Mouse (Mus musculus) intestine, postnatal 0 days (tissue): ENCODE data around the gene Gpn3. TPM values are rescaled to one million over a fixed set of nuclear protein-coding genes. Genes with fewer than 3 reads are reported as not detected.

ENCODE experiments used
- ATAC-seq: fragments of 200-750 bp; cut with Nextera tagmentation; 2 replicates; pipeline ENCODE4 v1.8.0; 2017; ENCODE audit warnings: mild to moderate bottlenecking, moderate TSS enrichment, moderate library complexity
- H3K27ac ChIP-seq: fragments of 300-500 bp; sonication (generic); 2 replicates; pipeline ENCODE4 v1.5.1; 2014; ENCODE audit warnings: mild to moderate bottlenecking, low read depth, low read length, moderate library complexity
- H3K27me3 ChIP-seq: fragments of 300-500 bp; sonication (generic); replicated peaks from 2 replicates; pipeline ENCODE4 v1.6.1; 2014; ENCODE audit warnings: low read length, mixed read lengths; ENCODE audit not compliant: control insufficient read depth, insufficient read depth
- H3K36me3 ChIP-seq: fragments of 300-500 bp; sonication (generic); 2 replicates; pipeline ENCODE4 v1.6.1; 2014; ENCODE audit warnings: mild to moderate bottlenecking, moderate library complexity; ENCODE audit not compliant: control insufficient read depth, insufficient read depth
- H3K4me1 ChIP-seq: fragments of 300-500 bp; sonication (generic); replicated peaks from 2 replicates; pipeline ENCODE4 v1.6.1; 2014; ENCODE audit warnings: antibody characterized with exemption, low read length, mixed read lengths; ENCODE audit not compliant: control insufficient read depth, insufficient read depth
- H3K4me2 ChIP-seq: fragments of 300-500 bp; sonication (generic); replicated peaks from 2 replicates; pipeline ENCODE4 v1.6.1; 2014; ENCODE audit warnings: low read depth, mild to moderate bottlenecking, moderate library complexity
- H3K4me3 ChIP-seq: fragments of 300-500 bp; sonication (generic); 2 replicates; pipeline ENCODE4 v1.5.1; 2014; ENCODE audit warnings: low read depth, low read length
- H3K9ac ChIP-seq: fragments of 300-500 bp; sonication (generic); 2 replicates; pipeline ENCODE4 v1.6.1; 2014; ENCODE audit warnings: mild to moderate bottlenecking, low read depth, low read length
- H3K9me3 ChIP-seq: fragments of 300-500 bp; sonication (generic); 2 replicates; pipeline ENCODE4 v1.6.1; 2016; ENCODE audit warnings: mixed run types; ENCODE audit not compliant: control insufficient read depth
- CTCF ChIP-seq: sonication (generic); IDR thresholded peaks from 2 replicates; pipeline ENCODE4 v1.5.1; 2016; ENCODE audit warnings: low read depth, mild to moderate bottlenecking, control low read depth, antibody characterized with exemption, moderate library complexity
- WGBS: fragments of 180-500 bp; shearing (Covaris S2); extraction: QIAGEN DNeasy Blood & Tissue Kit; methylation state at CpG from one replicate; pipeline ENCODE4 v1.1.7; 2014; 5-methylcytosine and 5-hydroxymethylcytosine counted together
- polyA plus RNA-seq: library from polyadenylated mRNA; unstranded; fragments of >200 nt; fragmentation: Nextera tagmentation; extraction: Ambion mirVana; gene quantifications from 2 replicates; pipeline ENCODE4 v1.2.1, GENCODE M21; 2015

Gene Gpn3
- polyA plus RNA-seq, 1 experiment from 2014 or later, result 37.3 TPM

DNA sequence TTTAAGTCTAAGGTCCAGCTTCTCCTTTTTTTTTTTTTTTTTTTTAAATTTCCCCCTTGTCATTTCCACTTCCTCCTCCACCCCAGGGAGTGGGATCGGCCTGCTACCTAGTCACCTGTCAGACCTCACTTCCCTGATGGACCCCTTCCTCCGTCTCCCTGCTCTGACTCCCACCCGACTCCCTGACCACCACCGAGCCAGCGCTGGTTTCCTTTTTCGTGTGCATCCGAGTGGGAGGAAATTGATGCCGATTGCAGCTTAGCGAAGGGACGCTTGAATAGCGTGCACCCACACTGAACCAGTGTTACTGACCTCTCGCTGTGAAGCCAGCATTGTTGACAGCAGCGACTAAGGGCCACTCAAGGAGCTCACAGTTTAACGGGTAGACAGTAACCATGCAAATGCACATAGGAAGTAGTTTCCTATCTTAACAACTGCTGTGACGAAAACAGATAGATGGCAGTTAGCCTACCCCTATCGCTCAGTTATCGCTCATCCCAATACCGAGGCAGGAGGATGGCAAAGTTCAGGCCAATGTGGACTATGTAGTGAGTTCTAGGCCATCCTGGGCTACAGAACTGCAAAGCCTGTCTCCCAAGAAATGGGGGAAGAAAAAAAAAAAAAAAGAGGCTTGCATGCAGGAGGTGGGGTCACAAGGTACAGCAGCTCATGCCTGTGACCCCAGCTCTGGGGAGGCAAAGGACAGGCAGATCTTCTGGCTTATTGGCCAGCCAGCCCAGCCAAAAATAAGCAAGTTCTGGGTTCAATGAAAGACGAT is 20.7 kb downstream of the Gpn3 start:
- WGBS, result 9% methylated on average over 19 of the region's 19 CpGs
- ATAC-seq, result peak; percentile 49
- Histone ChIP-seq H3K9me3 (no peaks in the 10 kb centered on the region), H3K9ac (peak overlapping the region; percentile 90), H3K27me3 (no peaks in the 10 kb centered on the region), H3K36me3 (peaks cover 3% of the 10 kb centered on the region; the same call in 1 of the 2 replicates), H3K4me2 (peak overlapping the region; percentile 67), H3K4me3 (peak overlapping the region; percentile 83), H3K4me1 (no peaks in the 10 kb centered on the region), H3K27ac (peak overlapping the region; percentile 87)
- TF ChIP-seq CTCF, result no peak

DNA sequence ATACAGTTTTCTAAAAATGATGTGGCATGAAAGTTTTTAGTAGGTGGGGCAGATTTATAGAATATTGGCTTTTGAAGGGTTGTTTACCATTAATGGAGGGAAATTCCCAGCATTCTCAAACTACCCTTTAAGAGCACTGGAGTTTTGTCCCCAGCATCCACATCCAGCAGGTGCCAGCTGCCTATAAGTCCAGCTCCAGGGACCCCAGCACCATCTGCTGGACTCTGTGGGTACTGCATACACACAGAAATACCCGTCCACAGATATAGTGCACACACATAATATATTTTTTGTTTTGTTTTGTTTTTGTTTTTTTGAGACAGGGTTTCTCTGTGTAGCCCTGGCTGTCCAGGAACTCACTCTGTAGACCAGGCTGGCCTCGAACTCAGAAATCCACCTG is 22.2 kb downstream of the Gpn3 start:
- Histone ChIP-seq H3K36me3 (peaks cover 16% of the 10 kb centered on the region), H3K27ac (no peak overlapping the region), H3K4me1 (no peaks in the 10 kb centered on the region), H3K4me2 (no peak overlapping the region), H3K27me3 (no peaks in the 10 kb centered on the region), H3K4me3 (no peak overlapping the region), H3K9me3 (no peaks in the 10 kb centered on the region), H3K9ac (no peak overlapping the region)
- WGBS, result 52% methylated on average over 2 of the region's 2 CpGs
- ATAC-seq, result 0 out of 2 replicates have a peak, but pooled peaks have one; percentile 19
- peak; percentile 86 for TF ChIP-seq CTCF

DNA sequence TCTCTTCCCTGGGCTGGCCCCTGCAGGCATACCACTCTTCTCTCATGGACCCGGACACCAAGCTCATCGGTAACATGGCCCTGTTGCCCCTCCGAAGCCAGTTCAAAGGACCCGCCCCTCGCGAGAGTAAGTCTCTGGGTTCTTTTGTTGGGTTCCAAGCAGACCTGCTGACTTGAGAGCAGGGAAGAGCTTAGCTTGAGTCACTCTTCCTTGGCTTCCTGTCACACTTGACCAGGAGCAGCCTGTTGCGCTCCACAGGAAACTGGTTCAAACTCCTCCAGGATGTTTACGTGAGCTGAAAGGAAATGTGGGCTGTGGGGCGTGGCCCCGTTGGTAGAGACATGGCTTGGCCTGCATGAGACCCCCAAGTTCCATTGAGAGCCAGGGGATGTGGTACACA is 25.1 kb downstream of the Gpn3 start:
- Histone ChIP-seq H3K4me1 (no peaks in the 10 kb centered on the region), H3K4me2 (no peak overlapping the region), H3K27me3 (no peaks in the 10 kb centered on the region), H3K27ac (peak overlapping the region; percentile 15; the same call in 1 of the 2 replicates), H3K4me3 (no peak overlapping the region), H3K9ac (no peak overlapping the region), H3K36me3 (peaks cover 34% of the 10 kb centered on the region), H3K9me3 (no peaks in the 10 kb centered on the region)
- TF ChIP-seq CTCF, result no peak
- ATAC-seq, result no peak
- WGBS, result 87% methylated on average over 10 of the region's 10 CpGs

DNA sequence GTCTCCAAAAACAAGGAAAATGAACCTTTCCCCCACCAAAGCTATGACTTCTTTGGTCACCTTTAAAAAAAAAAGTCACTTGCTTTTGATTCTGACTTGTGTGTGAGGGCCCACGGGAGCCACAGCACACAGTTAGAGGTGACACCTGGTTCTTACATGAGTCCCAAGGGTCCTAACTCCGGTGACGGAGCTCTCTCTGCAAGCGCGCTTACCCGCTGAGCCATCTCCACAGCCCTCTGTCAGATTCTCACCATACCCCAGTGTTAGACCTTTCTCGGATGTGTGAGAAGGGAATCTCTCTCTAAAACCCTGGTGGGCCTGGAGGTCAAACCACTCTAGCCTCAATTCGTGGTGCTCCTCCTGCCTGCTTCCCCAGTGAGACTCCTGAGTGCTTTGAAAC is 25.8 kb downstream of the Gpn3 start:
- Histone ChIP-seq H3K9ac (no peak overlapping the region), H3K9me3 (no peaks in the 10 kb centered on the region), H3K4me1 (no peaks in the 10 kb centered on the region), H3K27me3 (no peaks in the 10 kb centered on the region), H3K36me3 (peaks cover 41% of the 10 kb centered on the region), H3K27ac (no peak overlapping the region), H3K4me3 (no peak overlapping the region), H3K4me2 (no peak overlapping the region)
- no peak for ATAC-seq
- WGBS, result 86% methylated on average over 8 of the region's 8 CpGs
- TF ChIP-seq CTCF, result no peak

DNA sequence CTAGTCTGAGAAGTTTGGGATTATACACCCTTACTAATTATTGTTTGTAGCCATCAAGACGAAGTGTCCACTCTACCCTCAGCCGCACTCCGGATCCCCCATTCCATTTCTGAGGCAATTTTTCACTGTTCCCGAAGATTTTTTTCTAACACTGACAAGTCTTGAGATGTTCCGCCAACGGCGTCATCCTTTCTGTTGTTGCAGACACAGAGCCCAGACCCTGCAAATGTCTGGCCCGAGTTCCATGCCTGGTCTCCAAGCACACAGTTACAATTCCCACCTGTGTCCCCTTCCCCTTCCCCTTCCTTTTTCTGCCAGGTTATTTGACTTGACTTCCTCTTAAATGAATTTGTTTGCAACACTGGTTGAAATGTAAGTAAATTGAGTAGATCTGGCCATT is 28.2 kb downstream of the Gpn3 start:
- no peak for ATAC-seq
- Histone ChIP-seq H3K27me3 (no peaks in the 10 kb centered on the region), H3K4me2 (no peak overlapping the region), H3K4me1 (no peaks in the 10 kb centered on the region), H3K9ac (no peak overlapping the region), H3K9me3 (no peaks in the 10 kb centered on the region), H3K36me3 (peaks cover 65% of the 10 kb centered on the region), H3K4me3 (no peak overlapping the region), H3K27ac (no peak overlapping the region)
- 80% methylated on average over 8 of the region's 8 CpGs for WGBS
- TF ChIP-seq CTCF, result no peak

DNA sequence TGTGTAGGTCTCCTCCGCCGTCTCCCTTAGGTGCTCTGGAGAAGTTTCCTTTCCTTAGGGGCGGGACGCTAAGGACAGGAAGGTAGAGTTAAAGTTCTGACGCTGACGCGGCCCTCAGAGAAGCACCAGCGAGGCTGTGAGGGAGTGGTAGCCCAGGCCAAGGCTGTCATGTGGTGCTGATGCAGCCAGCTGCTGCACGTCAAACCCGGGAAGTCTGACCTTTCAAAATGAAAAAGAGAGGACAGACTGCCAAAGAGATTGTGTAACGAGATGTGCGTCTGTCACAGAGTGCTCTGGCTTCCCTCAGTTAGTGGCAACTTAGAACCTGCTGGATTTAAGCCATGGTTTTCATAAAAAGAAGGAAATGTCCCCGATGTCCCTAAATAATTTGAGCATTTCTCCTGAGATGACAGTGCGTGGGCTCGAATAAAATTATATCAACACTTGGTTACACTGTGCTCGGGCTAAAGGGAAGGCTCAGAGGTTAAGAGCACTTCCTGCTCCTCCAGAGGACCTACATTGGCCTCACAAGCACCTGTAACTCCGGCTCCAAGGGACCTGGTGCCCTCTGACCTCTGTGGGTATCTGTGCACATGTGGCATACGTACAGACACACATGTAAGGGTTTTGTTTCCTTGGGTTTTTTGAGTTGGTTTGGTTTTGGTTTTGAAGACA is 29.1 kb downstream of the Gpn3 start:
- no peak for TF ChIP-seq CTCF
- Histone ChIP-seq H3K36me3 (peaks cover 74% of the 10 kb centered on the region), H3K9me3 (no peaks in the 10 kb centered on the region), H3K27ac (no peak overlapping the region; the same call in 1 of the 2 replicates), H3K9ac (no peak overlapping the region), H3K4me2 (no peak overlapping the region), H3K4me3 (no peak overlapping the region), H3K4me1 (no peaks in the 10 kb centered on the region), H3K27me3 (no peaks in the 10 kb centered on the region)
- ATAC-seq, result 0 out of 2 replicates have a peak, but pooled peaks have one; percentile 26
- 68% methylated on average over 18 of the region's 18 CpGs for WGBS
